Mouse (Mus musculus) bone marrow macrophage, adult 2 months (primary cell): ENCODE measurements around the gene Tbc1d10c.

Experiments
- CTCF ChIP-seq: IDR thresholded peaks from 2 replicates; pipeline ENCODE4 v1.5.1; 2012; ENCODE audit warnings: low read depth, mild to moderate bottlenecking, low read length, moderate library complexity
- POLR2A ChIP-seq: IDR thresholded peaks from 2 replicates; pipeline ENCODE4 v1.6.1; 2012; ENCODE audit warnings: mild to moderate bottlenecking, low read depth, low read length, borderline replicate concordance

DNA sequence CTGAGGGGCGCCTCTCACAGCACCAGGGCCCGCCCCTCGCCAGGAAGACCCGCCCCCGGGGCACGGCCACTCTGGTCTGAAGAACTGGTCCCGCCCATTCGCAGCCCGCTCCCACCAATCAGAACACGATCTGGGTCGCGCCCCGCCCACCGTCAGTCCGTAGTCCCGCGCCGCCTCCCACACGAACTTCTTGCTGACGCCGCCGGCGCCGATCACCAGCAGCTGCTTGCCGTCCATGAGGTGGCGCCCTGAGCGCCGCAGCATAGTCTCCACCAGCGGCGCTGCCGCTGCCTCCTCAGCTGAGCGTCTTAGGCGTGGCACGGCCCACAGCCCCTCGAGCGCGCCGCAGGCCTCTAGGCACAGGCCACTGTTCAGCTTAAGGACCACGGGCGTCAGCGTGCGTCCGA is 21.7 kb downstream of the Tbc1d10c start:
- TF ChIP-seq POLR2A = no peak
- no peak; the same call in 1 of the 2 replicates for TF ChIP-seq CTCF
